Mouse (Mus musculus) olfactory bulb, adult 2 months (tissue): ENCODE measurements at regions not wholly inside any gene's neighbourhood (a gene's known extent, or its start where the extent isn't known, plus 50 kb on each side); places are given as distances from the start of the nearest gene placed in this dataset.

ENCODE experiments used
- CTCF ChIP-seq: fragments of 200-500 bp; IDR thresholded peaks from 2 replicates; pipeline ENCODE4 v1.5.1; 2012; ENCODE audit warnings: low read depth, mild to moderate bottlenecking, low read length, moderate library complexity; ENCODE audit not compliant: insufficient read depth
- POLR2A ChIP-seq: fragments of 200-500 bp; IDR thresholded peaks from 2 replicates; pipeline ENCODE4 v1.6.1; 2012; ENCODE audit warnings: mild to moderate bottlenecking, low read depth, low read length, moderate library complexity; ENCODE audit not compliant: insufficient read depth

DNA sequence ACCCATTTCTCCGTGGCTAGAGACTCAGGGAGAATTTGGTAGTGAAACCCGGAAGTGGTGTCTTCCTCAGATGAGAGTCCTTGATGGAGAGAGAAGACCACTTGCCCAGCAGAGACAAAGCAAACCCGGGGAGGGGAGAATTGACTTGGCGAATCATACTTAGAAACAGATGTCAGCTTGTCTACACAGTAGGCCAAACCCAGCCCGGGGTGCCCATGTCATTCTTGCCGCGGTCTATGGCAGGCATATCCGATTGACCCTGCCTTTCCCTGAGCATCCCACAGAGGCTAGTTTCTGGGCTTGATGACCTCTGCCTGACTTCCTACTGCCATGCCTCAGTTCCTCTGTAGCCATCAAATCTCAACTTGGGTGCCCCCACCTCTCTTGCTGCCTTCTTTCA lies 226.4 kb upstream of the Tprg start:
- TF ChIP-seq POLR2A (no peak), CTCF (no peak)
